23 mouse cellular contexts compared by ENCODE assay signal in genomic region chr1:77637025-77637424, GRCm38 (mm10).
"Had no signal": no experiment of that assay in that cellular context is flagged by ENCODE, and none has a peak within 500 bp of the region (broad histone marks: within the 10 kb centered on the region; RNA-seq: fewer than 3 reads in every experiment).

No protein-coding gene starts in this region.

- H3K4me1 ChIP-seq: midbrain, embryonic 15.5 days; neural tube, embryonic 12.5 days; neural tube, embryonic 15.5 days; stomach, embryonic 15.5 days had no signal

- H3K4me2 ChIP-seq: limb, embryonic 12.5 days; limb, embryonic 15.5 days; liver, embryonic 11.5 days; lung, embryonic 14.5 days; midbrain, embryonic 12.5 days; midbrain, embryonic 15.5 days; neural tube, embryonic 12.5 days; neural tube, embryonic 15.5 days; stomach, embryonic 15.5 days had no signal

- H3K27me3 ChIP-seq: limb, embryonic 12.5 days; limb, embryonic 15.5 days; midbrain, embryonic 15.5 days; neural tube, embryonic 12.5 days; neural tube, embryonic 15.5 days; stomach, embryonic 15.5 days had no signal

- DNase-seq: kidney, adult 18-20 months; kidney, adult 9 months; kidney, postnatal 14 days; kidney, postnatal 4 days; layer of hippocampus, postnatal 36 days; liver, postnatal 0 days; lung, embryonic 14.5 days; right cerebral cortex, adult 18-20 months; right cerebral cortex, postnatal 14 days; spleen, adult 18-20 months; thymus, adult 18-20 months; thymus, postnatal 36 days had no signal

- ATAC-seq: liver, postnatal 0 days; lung, postnatal 0 days; midbrain, embryonic 15.5 days had no signal

- H3K36me3 ChIP-seq: limb, embryonic 12.5 days; limb, embryonic 15.5 days; midbrain, embryonic 12.5 days; midbrain, embryonic 15.5 days; neural tube, embryonic 12.5 days; neural tube, embryonic 15.5 days; stomach, embryonic 15.5 days had no signal

- H3K9ac ChIP-seq: limb, embryonic 12.5 days; limb, embryonic 15.5 days; liver, embryonic 14.5 days; liver, postnatal 0 days; lung, embryonic 14.5 days; midbrain, embryonic 12.5 days; midbrain, embryonic 15.5 days; neural tube, embryonic 12.5 days; neural tube, embryonic 15.5 days; stomach, embryonic 15.5 days had no signal

- H3K4me3 ChIP-seq: limb, embryonic 12.5 days; limb, embryonic 15.5 days; midbrain, embryonic 12.5 days; midbrain, embryonic 15.5 days; neural tube, embryonic 12.5 days; neural tube, embryonic 15.5 days; stomach, embryonic 15.5 days had no signal

- H3K9me3 ChIP-seq: limb, embryonic 12.5 days; limb, embryonic 15.5 days; midbrain, embryonic 12.5 days; midbrain, embryonic 15.5 days; neural tube, embryonic 12.5 days; neural tube, embryonic 15.5 days; stomach, embryonic 15.5 days had no signal

- H3K27ac ChIP-seq: limb, embryonic 12.5 days; limb, embryonic 15.5 days; liver, embryonic 14.5 days; macrophage; midbrain, embryonic 12.5 days; midbrain, embryonic 15.5 days; neural tube, embryonic 12.5 days; neural tube, embryonic 15.5 days; stomach, embryonic 15.5 days had no signal
